Mouse (Mus musculus) cerebellum, adult 11 months (tissue): ENCODE measurements around the gene Retnla.
"Not testable (repeated sequence)": the region's sequence is repeated elsewhere in the genome, so short reads cannot be mapped to it uniquely, and the experiment has no call there.

Experiments
- DNase-seq: peaks from one replicate; pipeline ENCODE4 v3.0.0; 2022

Gene Retnla

GRCm38 (mm10) chr16:48842266-48842665 is at the start of gene Retnla:
Retnla (plus strand) TSS chr16:48842551.
- no peak for DNase-seq

GRCm38 (mm10) chr16:48798285-48798684 is 44.1 kb upstream of the Retnla start:
- no peak for DNase-seq

- no peak for DNase-seq
Observed at GRCm38 (mm10) chr16:48799470-48799869, 42.9 kb upstream of the Retnla start.

- no peak for DNase-seq
Observed at GRCm38 (mm10) chr16:48800906-48801305, 41.4 kb upstream of the Retnla start.

GRCm38 (mm10) chr16:48805412-48805811 is 36.9 kb upstream of the Retnla start:
- DNase-seq: no peak

- no peak for DNase-seq
Observed at GRCm38 (mm10) chr16:48806521-48806920, 35.8 kb upstream of the Retnla start.

GRCm38 (mm10) chr16:48809374-48809773 is 33.0 kb upstream of the Retnla start:
- no peak for DNase-seq

- DNase-seq: no peak
Observed at GRCm38 (mm10) chr16:48811881-48812436, 30.4 kb upstream of the Retnla start.

GRCm38 (mm10) chr16:48816695-48817094 is 25.7 kb upstream of the Retnla start, which contains the start of gene Retnlb:
Retnlb (plus strand) TSS chr16:48816856.
- no peak for DNase-seq

- no peak for DNase-seq
Observed at GRCm38 (mm10) chr16:48818524-48818923, 23.8 kb upstream of the Retnla start.

GRCm38 (mm10) chr16:48826474-48826873 is 15.9 kb upstream of the Retnla start:
- DNase-seq: no peak

GRCm38 (mm10) chr16:48827625-48828024 is 14.7 kb upstream of the Retnla start:
- no peak for DNase-seq

GRCm38 (mm10) chr16:48829060-48829459 is 13.3 kb upstream of the Retnla start:
- DNase-seq: no peak

GRCm38 (mm10) chr16:48832055-48832454 is 10.3 kb upstream of the Retnla start:
- no peak for DNase-seq

GRCm38 (mm10) chr16:48833626-48834025 is 8.7 kb upstream of the Retnla start:
- DNase-seq: not testable (repeated sequence)

GRCm38 (mm10) chr16:48843671-48844386 is 1.5 kb downstream of the Retnla start:
- DNase-seq: no peak

- not testable (repeated sequence) for DNase-seq
Observed at GRCm38 (mm10) chr16:48865004-48865403, 22.7 kb downstream of the Retnla start.

GRCm38 (mm10) chr16:48867690-48868089 is 25.3 kb downstream of the Retnla start:
- no peak for DNase-seq

- no peak for DNase-seq
Observed at GRCm38 (mm10) chr16:48868663-48869062, 26.3 kb downstream of the Retnla start.

GRCm38 (mm10) chr16:48869671-48870070 is 27.3 kb downstream of the Retnla start:
- no peak for DNase-seq

GRCm38 (mm10) chr16:48871754-48872153 is 29.4 kb downstream of the Retnla start:
- DNase-seq: no peak

- no peak for DNase-seq
Observed at GRCm38 (mm10) chr16:48872321-48872720, 30.0 kb downstream of the Retnla start, which contains the start of gene Retnlg. Retnlg (plus strand) TSS chr16:48872621.

- DNase-seq: no peak
Observed at GRCm38 (mm10) chr16:48890733-48891132, 48.4 kb downstream of the Retnla start.
